24 mouse cellular contexts compared by ENCODE assay signal in genomic region chr1:51537765-51538360, GRCm38 (mm10). TPM values are rescaled to one million over a fixed set of nuclear protein-coding genes. Genes with fewer than 3 reads are reported as not detected.
DNase-seq lines count a peak whose midpoint lies in the region; ATAC-seq lines count a peak whose summit lies in the region.
"Had no signal": no experiment of that assay in that cellular context is flagged by ENCODE, and none has a peak within 500 bp of the region (broad histone marks: within the 10 kb centered on the region; RNA-seq: fewer than 3 reads in every experiment).

No protein-coding gene starts in this region.

- no peak overlapping the region for H3K4me3 ChIP-seq in heart, embryonic 10.5 days
- H3K4me3 ChIP-seq: embryonic facial prominence, embryonic 12.5 days; embryonic facial prominence, embryonic 15.5 days; gastrocnemius, adult 2 months; heart, embryonic 13.5 days had no signal

- no peaks in the 10 kb centered on the region for H3K27me3 ChIP-seq in heart, embryonic 10.5 days (ENCODE audit: insufficient read depth, poor library complexity, severe bottlenecking)
- H3K27me3 ChIP-seq: embryonic facial prominence, embryonic 12.5 days; embryonic facial prominence, embryonic 15.5 days; heart, embryonic 13.5 days had no signal

- H3K9me3 ChIP-seq in heart, embryonic 10.5 days, result no peaks in the 10 kb centered on the region
- H3K9me3 ChIP-seq: embryonic facial prominence, embryonic 12.5 days; embryonic facial prominence, embryonic 15.5 days; heart, embryonic 13.5 days had no signal

- 93% methylated on average over 7 of the region's 7 CpGs for WGBS in heart, embryonic 10.5 days

- peak; percentile 46 for DNase-seq in lung, postnatal 36 days
- DNase-seq in lung, postnatal 14 days, result no peak
- no peak for DNase-seq in heart, embryonic 10.5 days (ENCODE audit: low spot score)
- DNase-seq: adrenal gland, adult 2 months; adrenal gland, postnatal 14 days; cerebellum, adult 11 months; cerebellum, adult 2 months; cerebellum, adult 9-11 months; cerebellum, postnatal 25 days; forebrain, postnatal 0 days; gastrocnemius, adult 2 months; gastrocnemius, postnatal 14 days; heart, adult 18-20 months; heart, postnatal 14 days; heart, postnatal 4 days had no signal

- peak; percentile 78 for ATAC-seq in granulocyte monocyte progenitor cell, adult 5-6 weeks (replicated peaks; ENCODE audit: poor library complexity, severe bottlenecking)
- peak; percentile 56 for ATAC-seq in megakaryocyte, adult 5-6 weeks (ENCODE audit: poor library complexity, severe bottlenecking)
- ATAC-seq in monocyte, adult 5-6 weeks (replicated peaks; ENCODE audit: insufficient number of reproducible peaks, low FRiP score, low TSS enrichment, poor library complexity, severe bottlenecking), result 0 out of 2 replicates have a peak, but pooled peaks have one; percentile 34
- ATAC-seq: CD4-positive, CD25-positive, alpha-beta regulatory T cell, adult 4 months; forebrain, embryonic 14.5 days; forebrain, postnatal 0 days had no signal

- H3K4me1 ChIP-seq in heart, embryonic 10.5 days, result no peaks in the 10 kb centered on the region
- H3K4me1 ChIP-seq: embryonic facial prominence, embryonic 12.5 days; embryonic facial prominence, embryonic 15.5 days had no signal

- no peak overlapping the region for H3K27ac ChIP-seq in heart, embryonic 10.5 days
- H3K27ac ChIP-seq: embryonic facial prominence, embryonic 12.5 days; embryonic facial prominence, embryonic 15.5 days; gastrocnemius, adult 2 months; heart, embryonic 13.5 days; hindbrain, embryonic 14.5 days had no signal

- no peaks in the 10 kb centered on the region for H3K36me3 ChIP-seq in heart, embryonic 10.5 days
- H3K36me3 ChIP-seq: embryonic facial prominence, embryonic 12.5 days; embryonic facial prominence, embryonic 15.5 days; heart, embryonic 13.5 days had no signal

RNA-seq across cellular contexts. Expression of gene Nabp1, which starts 59.6 kb away (rescaled TPM):
- 7.0 and 11.7 TPM in 2 replicates for total RNA-seq in granulocyte monocyte progenitor cell, adult 5-6 weeks (2014; fragmentation: Nextera tagmentation)
- total RNA-seq in granulocyte monocyte progenitor cell, adult 5-6 weeks (2017), result 14.7 and 29.9 TPM in 2 replicates
- 95.3 and 107 TPM in 2 replicates for total RNA-seq in megakaryocyte, adult 5-6 weeks (2015)
- total RNA-seq in megakaryocyte, adult 5-6 weeks (2017), result 277 and 321 TPM in 2 replicates
- total RNA-seq in monocyte, adult 5-6 weeks (2017), result 671 to 1,088 TPM (median 852 TPM) in 3 replicates
- polyA plus RNA-seq in heart, embryonic 10.5 days (2016; fragmentation: Nextera tagmentation; extraction: Ambion mirVana), result 18.8 and 21.5 TPM in 2 replicates
